Mouse (Mus musculus): Measurements from ENCODE around the gene Gm21746.
"Not testable (repeated sequence)": the region's sequence is repeated elsewhere in the genome, so short reads cannot be mapped to it uniquely, and the experiment has no call there.

Gm21746 gene

DNA sequence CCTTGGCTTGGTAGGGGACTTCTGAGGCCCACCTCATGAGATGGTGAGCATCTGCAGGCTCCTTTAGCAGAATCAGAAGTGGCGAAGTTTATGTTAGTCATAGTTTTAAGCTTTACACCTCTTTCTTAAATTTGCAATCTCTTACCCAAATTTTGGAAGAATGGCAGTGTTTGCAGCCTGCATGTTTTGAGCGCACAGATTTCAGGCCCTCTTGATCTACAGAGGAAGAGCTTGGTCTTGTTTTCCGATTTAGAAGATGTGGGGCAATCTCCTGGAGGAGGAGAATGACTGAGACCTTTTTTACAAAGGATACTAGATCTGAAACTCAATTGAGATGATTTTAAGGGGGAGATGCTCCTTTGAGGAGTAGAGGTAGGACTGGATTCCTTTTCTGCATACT lies at the start of gene Gm21746:
Gene Gm21746, minus strand, starts transcription at position 101 of the 400 bp plus-strand sequence.
- DNase-seq (ENCODE audit: low spot score) = not testable (repeated sequence)

DNA sequence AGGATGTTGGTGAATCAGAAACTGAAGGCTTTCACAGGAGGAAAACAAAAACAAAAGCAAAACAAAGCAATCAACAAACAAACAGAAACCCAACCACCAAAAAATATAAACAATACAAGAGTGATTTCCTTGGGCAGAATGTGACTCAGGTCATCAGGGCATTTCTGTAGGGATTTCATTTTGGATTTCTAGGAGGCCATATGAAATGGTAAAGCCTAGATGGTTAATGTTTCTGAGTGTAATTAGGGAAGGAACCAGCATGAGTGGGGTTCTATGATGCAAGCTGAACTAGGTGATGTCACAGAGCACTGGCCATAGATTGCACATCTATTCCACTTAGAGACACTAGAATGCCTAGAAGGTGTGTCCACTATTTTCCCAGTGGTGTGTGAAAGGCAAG lies 29.0 kb upstream of the Gm21746 start, which contains the start of gene Gm20873:
Gene Gm20873, plus strand, starts transcription at position 301 of the 400 bp plus-strand sequence.
- not testable (repeated sequence) for DNase-seq (ENCODE audit: low spot score)

All from spleen, adult 12 weeks (tissue).